Mouse (Mus musculus): Measurements from ENCODE around the gene Lnpk. TPM values are rescaled to one million over a fixed set of nuclear protein-coding genes. Genes with fewer than 3 reads are reported as not detected.

The Lnpk gene
- total and polyA plus RNA-seq, 2 experiments: 1.9 to 8.3 TPM

DNA sequence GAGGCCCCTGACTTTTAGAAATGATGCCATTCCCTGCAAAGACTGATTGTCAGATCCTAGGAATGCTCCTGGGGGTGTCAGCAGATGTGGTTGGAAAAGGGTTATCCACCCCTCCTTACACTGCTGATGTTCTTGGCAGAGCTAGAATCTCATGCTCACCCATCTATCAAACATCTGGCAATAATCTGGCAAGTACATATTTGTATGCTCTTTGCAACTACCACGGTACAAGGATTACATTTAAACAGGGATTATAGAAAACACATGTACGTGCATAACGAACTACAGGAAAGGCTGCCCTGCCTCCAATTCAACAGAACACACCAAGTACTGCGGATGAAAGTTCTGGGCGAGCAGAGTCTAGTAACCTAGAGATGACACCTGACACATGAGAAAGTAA lies 70.9 kb downstream of the Lnpk start:
- Histone ChIP-seq H3K4me1 (ENCODE audit: control insufficient read depth, insufficient read depth, low read length) (no peaks in the 10 kb centered on the region), H3K4me3 (ENCODE audit: insufficient read depth, low read depth, low read length) (no peak overlapping the region), H3K79me2 (ENCODE audit: control insufficient read depth, insufficient read depth, low read length) (no peaks in the 10 kb centered on the region), H3K36me3 (ENCODE audit: control insufficient read depth, insufficient read depth, low read length) (no peaks in the 10 kb centered on the region), H3K9ac (ENCODE audit: low read depth, low read length) (no peak overlapping the region), H3K27me3 (ENCODE audit: control insufficient read depth, insufficient read depth, low read length) (no peaks in the 10 kb centered on the region), H3K27ac (replicated peaks; ENCODE audit: insufficient read depth, low read depth, low read length) (no peak overlapping the region)
- TF ChIP-seq POLR2A (IDR thresholded peaks at IDR 0.05; ENCODE audit: extremely low read depth, insufficient read depth, low read length) (no peak), CTCF (IDR thresholded peaks at IDR 0.05; ENCODE audit: low read depth, low read length) (no peak)
- WGBS: 89% methylated on average over 5 of the region's 5 CpGs
- DNase-seq (ENCODE audit: extremely low read depth, low read depth, low spot score): no peak

DNA sequence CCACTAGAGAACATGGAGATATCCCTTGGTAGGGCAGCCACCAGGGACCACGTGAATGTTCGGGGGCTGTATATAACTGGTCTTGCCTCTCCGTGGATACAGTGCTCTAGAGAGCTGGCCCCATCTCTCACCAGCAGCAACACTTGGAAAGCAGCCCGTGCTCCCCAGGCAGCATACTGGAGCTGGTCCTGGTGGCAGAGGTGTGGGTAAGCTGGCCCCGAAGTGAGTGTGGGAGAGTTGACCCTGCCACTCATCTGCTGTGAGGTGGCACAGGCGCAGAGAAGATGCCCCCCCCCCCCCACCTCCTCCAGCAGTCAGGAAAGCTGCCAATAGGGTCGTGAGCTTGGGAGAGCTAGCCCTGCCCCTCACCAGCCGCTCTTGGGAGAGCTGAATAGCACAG lies 72.8 kb downstream of the Lnpk start:
- H3K36me3 ChIP-seq (ENCODE audit: control insufficient read depth, insufficient read depth, low read length): no peaks in the 10 kb centered on the region
- H3K4me3 ChIP-seq (ENCODE audit: insufficient read depth, low read depth, low read length): no peak overlapping the region
- H3K4me1 ChIP-seq (ENCODE audit: control insufficient read depth, insufficient read depth, low read length): no peaks in the 10 kb centered on the region
- no peak overlapping the region for H3K27ac ChIP-seq (replicated peaks; ENCODE audit: insufficient read depth, low read depth, low read length)
- no peak for DNase-seq (ENCODE audit: extremely low read depth, low read depth, low spot score)
- H3K9ac ChIP-seq (ENCODE audit: low read depth, low read length): no peak overlapping the region
- H3K79me2 ChIP-seq (ENCODE audit: control insufficient read depth, insufficient read depth, low read length): no peaks in the 10 kb centered on the region
- TF ChIP-seq POLR2A (IDR thresholded peaks at IDR 0.05; ENCODE audit: extremely low read depth, insufficient read depth, low read length): no peak
- no peak for TF ChIP-seq CTCF (IDR thresholded peaks at IDR 0.05; ENCODE audit: low read depth, low read length)
- WGBS: 53% methylated on average over 8 of the region's 8 CpGs
- H3K27me3 ChIP-seq (ENCODE audit: control insufficient read depth, insufficient read depth, low read length): no peaks in the 10 kb centered on the region

DNA sequence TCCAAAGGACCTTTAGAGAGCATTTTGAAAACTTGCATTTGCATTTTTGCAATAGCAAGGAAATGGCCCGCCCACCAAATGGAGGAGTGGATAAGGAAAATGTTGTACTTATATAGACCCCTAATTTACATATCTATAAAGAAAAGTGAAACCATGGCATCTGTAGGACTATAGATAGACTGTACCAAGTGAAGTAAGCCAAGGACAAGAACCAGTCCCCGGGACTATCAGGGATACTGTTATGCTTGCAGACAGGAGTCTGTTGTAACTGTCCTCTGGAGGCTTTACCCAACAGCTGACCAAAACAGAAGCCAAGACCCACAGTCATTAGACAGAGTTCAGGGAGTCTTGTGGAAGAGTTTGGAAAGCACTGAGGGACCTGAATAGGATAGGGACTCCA lies 78.9 kb downstream of the Lnpk start:
- Histone ChIP-seq H3K4me3 (ENCODE audit: insufficient read depth, low read depth, low read length) (no peak overlapping the region), H3K27me3 (ENCODE audit: control insufficient read depth, insufficient read depth, low read length) (no peaks in the 10 kb centered on the region), H3K27ac (replicated peaks; ENCODE audit: insufficient read depth, low read depth, low read length) (no peak overlapping the region), H3K79me2 (ENCODE audit: control insufficient read depth, insufficient read depth, low read length) (no peaks in the 10 kb centered on the region), H3K36me3 (ENCODE audit: control insufficient read depth, insufficient read depth, low read length) (no peaks in the 10 kb centered on the region), H3K9ac (ENCODE audit: low read depth, low read length) (no peak overlapping the region), H3K4me1 (ENCODE audit: control insufficient read depth, insufficient read depth, low read length) (no peaks in the 10 kb centered on the region)
- TF ChIP-seq CTCF (IDR thresholded peaks at IDR 0.05; ENCODE audit: low read depth, low read length): no peak
- TF ChIP-seq POLR2A (IDR thresholded peaks at IDR 0.05; ENCODE audit: extremely low read depth, insufficient read depth, low read length): no peak
- WGBS: 84% methylated on average over 2 of the region's 2 CpGs
- no peak for DNase-seq (ENCODE audit: extremely low read depth, low read depth, low spot score)

DNA sequence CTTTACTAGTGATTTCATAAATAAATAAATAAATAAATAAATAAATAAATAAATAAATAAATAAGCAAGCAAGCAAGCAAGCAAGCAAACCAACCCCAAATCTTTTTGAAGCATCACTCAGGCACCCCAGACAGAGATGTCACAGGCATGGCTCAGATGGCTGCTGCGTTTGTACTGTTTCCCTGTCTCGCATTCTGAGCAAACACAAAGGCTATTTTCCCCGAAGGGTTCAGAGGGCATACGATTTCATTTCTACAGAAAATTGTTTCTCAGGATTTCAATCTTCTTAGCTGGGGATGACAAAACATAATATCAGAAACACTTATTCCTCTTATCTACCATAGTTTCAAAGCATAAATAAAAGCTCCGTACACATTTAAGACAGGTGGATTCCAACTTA lies 81.4 kb downstream of the Lnpk start:
- no peak overlapping the region for H3K27ac ChIP-seq (replicated peaks; ENCODE audit: insufficient read depth, low read depth, low read length)
- WGBS: 71% methylated on average over 5 of the region's 5 CpGs
- no peak overlapping the region for H3K9ac ChIP-seq (ENCODE audit: low read depth, low read length)

DNA sequence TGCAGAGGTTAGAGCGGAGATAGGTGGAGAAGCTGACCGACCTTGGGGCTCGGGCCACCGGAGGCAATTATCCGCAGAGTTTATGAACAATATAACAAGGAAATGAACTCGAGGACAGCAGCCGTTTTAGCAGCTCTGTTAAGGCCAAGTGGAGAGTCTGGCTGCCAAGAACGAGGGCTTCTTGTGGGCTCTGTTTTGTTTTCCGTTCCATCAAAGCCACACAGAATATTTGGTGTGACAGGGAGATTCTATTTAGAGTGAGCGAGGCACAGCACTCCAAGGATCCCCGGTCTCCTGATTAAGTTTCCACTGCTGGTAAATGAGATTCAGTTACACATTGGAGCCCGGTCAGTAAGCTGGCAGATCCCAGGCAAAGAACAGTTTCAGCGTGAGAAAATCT lies 87.8 kb downstream of the Lnpk start:
- 73% methylated on average over 13 of the region's 13 CpGs for WGBS
- TF ChIP-seq CTCF (IDR thresholded peaks at IDR 0.05; ENCODE audit: low read depth, low read length): no peak
- TF ChIP-seq POLR2A (IDR thresholded peaks at IDR 0.05; ENCODE audit: extremely low read depth, insufficient read depth, low read length): no peak
- DNase-seq (ENCODE audit: extremely low read depth, low read depth, low spot score): peak; percentile 10

More for the DNA sequence above, 81.4 kb downstream of the Lnpk start:
- Histone ChIP-seq H3K36me3 (ENCODE audit: control insufficient read depth, insufficient read depth, low read length) (no peaks in the 10 kb centered on the region), H3K27me3 (ENCODE audit: control insufficient read depth, insufficient read depth, low read length) (no peaks in the 10 kb centered on the region), H3K4me1 (ENCODE audit: control insufficient read depth, insufficient read depth, low read length) (no peaks in the 10 kb centered on the region), H3K4me3 (ENCODE audit: insufficient read depth, low read depth, low read length) (no peak overlapping the region), H3K79me2 (ENCODE audit: control insufficient read depth, insufficient read depth, low read length) (no peaks in the 10 kb centered on the region)
- no peak for TF ChIP-seq POLR2A (IDR thresholded peaks at IDR 0.05; ENCODE audit: extremely low read depth, insufficient read depth, low read length)
- no peak for TF ChIP-seq CTCF (IDR thresholded peaks at IDR 0.05; ENCODE audit: low read depth, low read length)
- no peak for DNase-seq (ENCODE audit: extremely low read depth, low read depth, low spot score)

DNA sequence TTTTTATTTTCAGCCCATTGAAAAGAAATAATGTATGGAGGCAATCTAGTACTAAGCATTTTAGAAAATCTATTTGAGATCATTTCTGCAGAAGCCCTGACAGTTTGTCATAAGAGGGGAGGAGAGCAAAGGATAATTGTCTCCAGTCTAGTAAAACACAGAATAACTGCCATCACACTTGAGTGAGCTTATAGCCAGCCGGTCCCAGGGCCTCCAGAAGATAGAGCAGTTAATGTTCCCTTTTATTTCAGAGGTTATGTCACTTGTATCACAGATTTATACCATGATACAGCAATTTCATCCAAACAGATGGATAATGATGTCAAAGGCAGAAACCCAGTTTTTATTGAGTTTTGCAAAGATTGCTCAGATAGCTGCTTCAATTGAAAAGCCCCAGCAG lies 89.0 kb downstream of the Lnpk start:
- H3K4me1 ChIP-seq (ENCODE audit: control insufficient read depth, insufficient read depth, low read length): no peaks in the 10 kb centered on the region
- no peak overlapping the region for H3K4me3 ChIP-seq (ENCODE audit: insufficient read depth, low read depth, low read length)
- no peaks in the 10 kb centered on the region for H3K79me2 ChIP-seq (ENCODE audit: control insufficient read depth, insufficient read depth, low read length)
- H3K27me3 ChIP-seq (ENCODE audit: control insufficient read depth, insufficient read depth, low read length): no peaks in the 10 kb centered on the region
- H3K9ac ChIP-seq (ENCODE audit: low read depth, low read length): no peak overlapping the region
- no peak for TF ChIP-seq POLR2A (IDR thresholded peaks at IDR 0.05; ENCODE audit: extremely low read depth, insufficient read depth, low read length)
- no peak for TF ChIP-seq CTCF (IDR thresholded peaks at IDR 0.05; ENCODE audit: low read depth, low read length)
- 93% methylated on average over 1 of the region's 1 CpGs for WGBS
- DNase-seq (ENCODE audit: extremely low read depth, low read depth, low spot score): no peak
- H3K36me3 ChIP-seq (ENCODE audit: control insufficient read depth, insufficient read depth, low read length): no peaks in the 10 kb centered on the region
- no peak overlapping the region for H3K27ac ChIP-seq (replicated peaks; ENCODE audit: insufficient read depth, low read depth, low read length)

More for the DNA sequence above, 87.8 kb downstream of the Lnpk start:
- no peak overlapping the region for H3K9ac ChIP-seq (ENCODE audit: low read depth, low read length)
- no peak overlapping the region for H3K27ac ChIP-seq (replicated peaks; ENCODE audit: insufficient read depth, low read depth, low read length)
- no peaks in the 10 kb centered on the region for H3K79me2 ChIP-seq (ENCODE audit: control insufficient read depth, insufficient read depth, low read length)
- H3K4me3 ChIP-seq (ENCODE audit: insufficient read depth, low read depth, low read length): no peak overlapping the region
- H3K27me3 ChIP-seq (ENCODE audit: control insufficient read depth, insufficient read depth, low read length): no peaks in the 10 kb centered on the region
- H3K36me3 ChIP-seq (ENCODE audit: control insufficient read depth, insufficient read depth, low read length): no peaks in the 10 kb centered on the region
- no peaks in the 10 kb centered on the region for H3K4me1 ChIP-seq (ENCODE audit: control insufficient read depth, insufficient read depth, low read length)
